Mouse (Mus musculus): ENCODE results near the gene Pbx3.

DNA sequence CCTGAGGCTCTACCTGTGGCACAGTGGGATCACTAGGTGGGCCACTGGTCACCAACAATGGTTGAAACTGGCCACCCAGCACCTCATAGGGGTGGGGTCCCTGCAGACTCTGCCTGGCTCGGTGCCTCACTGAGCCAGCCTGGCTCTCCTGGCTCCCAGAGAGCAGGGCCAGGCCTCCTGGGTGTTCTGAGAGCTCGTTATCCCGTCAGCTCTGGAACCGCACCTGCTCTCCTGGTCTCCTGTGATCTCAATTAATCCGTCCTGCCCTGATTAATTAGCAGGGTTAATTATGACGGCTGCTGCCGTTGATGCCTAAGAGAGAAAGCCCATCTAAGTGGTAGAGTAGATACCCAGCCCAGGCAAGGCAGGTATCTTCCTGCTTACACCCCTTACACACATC is 237.6 kb downstream of the Pbx3 start:
- TF ChIP-seq CTCF (IDR thresholded peaks at IDR 0.05; ENCODE audit: control insufficient read depth, insufficient read depth, low read length) (no peak), POLR2A (IDR thresholded peaks at IDR 0.05; ENCODE audit: borderline replicate concordance, control insufficient read depth, low read depth, low read length) (no peak)

Data from bone marrow, adult 2 months (tissue).